Comparison of ENCODE assay signal across 9 mouse cellular contexts in the genomic region with DNA sequence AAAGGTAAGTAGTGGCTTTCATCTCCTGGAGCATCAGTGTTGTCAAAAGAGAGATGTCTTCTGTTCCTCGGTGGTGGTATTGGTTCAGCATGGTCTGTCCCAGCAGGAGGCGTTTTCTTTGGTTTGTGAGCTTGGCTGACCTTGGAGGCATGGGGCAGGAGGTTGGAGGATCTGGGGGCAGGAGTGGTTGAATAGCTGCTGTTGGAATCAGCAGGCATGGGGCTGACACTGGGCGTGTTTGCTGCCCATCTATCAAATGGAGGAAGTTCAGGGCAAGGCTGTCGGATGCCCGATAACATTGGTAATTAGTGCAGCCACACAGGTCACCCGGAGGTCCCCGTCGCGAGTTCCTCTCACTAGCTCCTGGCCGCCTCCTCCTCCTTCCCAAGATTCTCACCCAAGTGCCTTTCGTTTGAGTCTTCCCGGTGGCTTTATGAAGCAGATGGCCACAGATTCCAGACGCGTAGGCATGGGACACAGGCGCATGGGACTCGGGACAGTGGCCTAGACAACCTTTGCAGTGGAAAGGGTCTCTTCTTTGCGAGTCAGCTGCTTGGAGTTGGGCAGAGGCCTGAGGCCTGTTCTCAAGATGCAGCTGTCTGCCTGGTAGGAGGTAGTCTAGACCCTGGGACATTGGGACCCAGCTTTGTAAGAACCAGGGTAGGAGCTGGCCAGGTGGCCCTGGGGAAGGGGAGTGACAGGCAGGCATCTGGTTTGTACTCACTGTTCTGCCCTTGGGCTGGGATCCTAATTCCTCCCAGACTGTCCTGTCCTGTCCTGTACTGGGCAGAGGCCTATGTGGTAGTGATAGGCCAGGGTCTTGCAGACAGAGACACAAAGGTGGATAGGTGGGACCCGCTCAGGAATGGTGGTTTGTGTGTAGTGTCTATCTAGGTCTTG. TPM values are rescaled to one million over a fixed set of nuclear protein-coding genes. Genes with fewer than 3 reads are reported as not detected.
A peak's percentile ranks its signal among the peaks of the same experiment; 100 is the strongest.
DNase-seq lines count a peak whose midpoint lies in the region; ATAC-seq and TF ChIP-seq lines count a peak whose summit lies in the region.
"Had no signal": no experiment of that assay in that cellular context is flagged by ENCODE, and none has a peak within 500 bp of the region (broad histone marks: within the 10 kb centered on the region; RNA-seq: fewer than 3 reads in every experiment).

No protein-coding gene starts in this region.

- intact Hi-C loops in gastrocnemius, postnatal 14 days (cut with DNase I; ENCODE audit: low total_unique reads), result no loop called here

- H3K9ac ChIP-seq in kidney, embryonic 15.5 days, result peak overlapping the region; percentile 71; the same call in 1 of the 2 replicates
- H3K9ac ChIP-seq in midbrain, embryonic 14.5 days (replicated peaks; ENCODE audit: low read length), result no peak overlapping the region; the same call in none of the 2 replicates

- peaks cover 91% of the 10 kb centered on the region for H3K4me1 ChIP-seq in heart, embryonic 10.5 days
- peaks cover 78% of the 10 kb centered on the region for H3K4me1 ChIP-seq in kidney, embryonic 15.5 days
- peaks cover 65% of the 10 kb centered on the region for H3K4me1 ChIP-seq in midbrain, embryonic 14.5 days (ENCODE audit: control insufficient read depth, insufficient read depth, low read length)

- H3K9me3 ChIP-seq in heart, embryonic 10.5 days, result no peaks in the 10 kb centered on the region
- H3K9me3 ChIP-seq in kidney, embryonic 15.5 days (replicated peaks), result no peaks in the 10 kb centered on the region
- H3K9me3 ChIP-seq in midbrain, embryonic 14.5 days (ENCODE audit: control insufficient read depth, low read length), result no peaks in the 10 kb centered on the region

- peaks cover 63% of the 10 kb centered on the region for H3K27me3 ChIP-seq in heart, embryonic 10.5 days (ENCODE audit: insufficient read depth, poor library complexity, severe bottlenecking)
- H3K27me3 ChIP-seq in kidney, embryonic 15.5 days, result peaks cover 49% of the 10 kb centered on the region
- H3K27me3 ChIP-seq in midbrain, embryonic 14.5 days (ENCODE audit: control insufficient read depth, insufficient read depth, low read length), result peaks cover 22% of the 10 kb centered on the region; the same call in 1 of the 2 replicates
- H3K27me3 ChIP-seq: CH12.LX had no signal

- peaks cover 7% of the 10 kb centered on the region; the same call in 1 of the 2 replicates for H3K36me3 ChIP-seq in heart, embryonic 10.5 days
- H3K36me3 ChIP-seq in kidney, embryonic 15.5 days, result no peaks in the 10 kb centered on the region
- no peaks in the 10 kb centered on the region for H3K36me3 ChIP-seq in midbrain, embryonic 14.5 days (ENCODE audit: control insufficient read depth, insufficient read depth, low read length)

- no peak for ATAC-seq in kidney, embryonic 15.5 days (replicated peaks; ENCODE audit: low FRiP score)
- ATAC-seq in midbrain, embryonic 14.5 days (ENCODE audit: low FRiP score, low TSS enrichment), result no peak
- ATAC-seq in CD4-positive, CD25-positive, alpha-beta regulatory T cell, adult 4 months, result no peak

- peak overlapping the region; percentile 56 for H3K4me3 ChIP-seq in layer of hippocampus, adult 2 months
- peak overlapping the region; percentile 75 for H3K4me3 ChIP-seq in heart, embryonic 10.5 days
- H3K4me3 ChIP-seq in kidney, embryonic 15.5 days (replicated peaks), result peak overlapping the region; percentile 70
- peak overlapping the region; percentile 54 for H3K4me3 ChIP-seq in midbrain, embryonic 14.5 days (replicated peaks; ENCODE audit: low read depth, low read length)

- WGBS in heart, embryonic 10.5 days, result 40% methylated on average over 18 of the region's 18 CpGs
- WGBS in kidney, embryonic 15.5 days, result 21% methylated on average over 18 of the region's 18 CpGs
- 28% methylated on average over 18 of the region's 18 CpGs for WGBS in midbrain, embryonic 14.5 days

- H3K27ac ChIP-seq in layer of hippocampus, adult 2 months, result no peak overlapping the region
- peak overlapping the region; percentile 1; the same call in 1 of the 2 replicates for H3K27ac ChIP-seq in heart, embryonic 10.5 days
- no peak overlapping the region for H3K27ac ChIP-seq in kidney, embryonic 15.5 days
- no peak overlapping the region for H3K27ac ChIP-seq in midbrain, embryonic 14.5 days (replicated peaks; ENCODE audit: low read depth, low read length)

- TF ChIP-seq CTCF in layer of hippocampus, adult 2 months (conservative IDR thresholded peaks at IDR 0.05), result no peak

- peak overlapping the region; percentile 98 for H3K4me2 ChIP-seq in kidney, embryonic 15.5 days
- peak overlapping the region; percentile 91 for H3K4me2 ChIP-seq in midbrain, embryonic 14.5 days (ENCODE audit: low read length)

- no peak for DNase-seq in layer of hippocampus, adult 2 months (ENCODE audit: low spot score in 2 of 2)
- DNase-seq in layer of hippocampus, postnatal 14 days (ENCODE audit: low spot score in 2 of 2), result no peak
- DNase-seq in heart, embryonic 10.5 days (ENCODE audit: low spot score), result no peak
- DNase-seq in midbrain, embryonic 14.5 days, result no peak
- no peak for DNase-seq in layer of hippocampus, adult 8-10 months (ENCODE audit: low spot score in 2 of 2)
- no peak for DNase-seq in gastrocnemius, postnatal 14 days

RNA-seq across cellular contexts. Expression of gene Gse1, which starts 2.7 kb away (rescaled TPM):
- 100 to 1,000 TPM; 146 to 158 TPM for total RNA-seq in layer of hippocampus, adult 2 months (2021)
- total RNA-seq in layer of hippocampus, postnatal 14 days (2021), result 100 to 1,000 TPM in 1 of 2 experiments, 10 to 100 TPM in 1; 94.0 to 107 TPM
- polyA plus RNA-seq in heart, embryonic 10.5 days (2016; fragmentation: Nextera tagmentation; extraction: Ambion mirVana), result 12.2 and 13.7 TPM in 2 replicates
- polyA plus RNA-seq in kidney, embryonic 15.5 days (2015; fragmentation: Nextera tagmentation; extraction: Ambion mirVana), result 8.3 and 10.0 TPM in 2 replicates
- polyA plus RNA-seq in midbrain, embryonic 14.5 days (2014; fragmentation: Nextera tagmentation; extraction: Ambion mirVana), result 28.6 and 29.0 TPM in 2 replicates
- total RNA-seq in layer of hippocampus, adult 8-10 months (2022), result 100 to 1,000 TPM; 114 to 136 (median 127) TPM
- 10 to 100 TPM; 22.7 to 28.7 TPM for total RNA-seq in gastrocnemius, postnatal 14 days (2021)
- polyA plus RNA-seq in CD4-positive, CD25-positive, alpha-beta regulatory T cell, adult 4 months (2017; shearing (Covaris generic)), result 1 to 10 TPM; 2.2 to 4.2 TPM

RNA-seq across cellular contexts. Expression of gene Fam92b, which starts 53.7 kb away (rescaled TPM):
- total RNA-seq in layer of hippocampus, adult 2 months (2021), result under 1 TPM; 0.31 to 0.91 TPM
- total RNA-seq in layer of hippocampus, postnatal 14 days (2021), result under 1 TPM in 1 of 2 experiments, not detected in 1; 0.33 TPM
- 0.16 and 0.31 TPM in 2 replicates for polyA plus RNA-seq in heart, embryonic 10.5 days (2016; fragmentation: Nextera tagmentation; extraction: Ambion mirVana)
- 0.13 TPM in 1 of 2 replicates, not detected in the other for polyA plus RNA-seq in kidney, embryonic 15.5 days (2015; fragmentation: Nextera tagmentation; extraction: Ambion mirVana)
- 0.92 and 1.8 TPM in 2 replicates for polyA plus RNA-seq in midbrain, embryonic 14.5 days (2014; fragmentation: Nextera tagmentation; extraction: Ambion mirVana)
- 1 to 10 TPM in 1 of 4 experiments, under 1 TPM in 2, not detected in 1; 0.41 to 1.1 (median 0.43) TPM for total RNA-seq in layer of hippocampus, adult 8-10 months (2022)
- total RNA-seq in gastrocnemius, postnatal 14 days (2021), result not detected
- polyA plus RNA-seq in CD4-positive, CD25-positive, alpha-beta regulatory T cell, adult 4 months (2017; shearing (Covaris generic)), result not detected
- total RNA-seq: CH12.LX had no signal
